Mouse (Mus musculus): Measurements from ENCODE around the gene Ctnna3. TPM values are rescaled to one million over a fixed set of nuclear protein-coding genes. Genes with fewer than 3 reads are reported as not detected.

Ctnna3 gene
- polyA plus RNA-seq, 1 experiment = not detected

GRCm38 (mm10) chr10:64438736-64439135 lies 1008.8 kb downstream of the Ctnna3 start:
- no peak for TF ChIP-seq GATA1 (IDR thresholded peaks at IDR 0.05; ENCODE audit: low read length)

- TF ChIP-seq GATA1 (IDR thresholded peaks at IDR 0.05; ENCODE audit: low read length) = no peak
These were observed 1018.7 kb downstream of the Ctnna3 start for GRCm38 (mm10) chr10:64448624-64449023.

- TF ChIP-seq GATA1 (IDR thresholded peaks at IDR 0.05; ENCODE audit: low read length) = no peak
These were observed 1053.4 kb downstream of the Ctnna3 start for GRCm38 (mm10) chr10:64483281-64483680.

GRCm38 (mm10) chr10:64489471-64489870 lies 1059.6 kb downstream of the Ctnna3 start:
- no peak for TF ChIP-seq GATA1 (IDR thresholded peaks at IDR 0.05; ENCODE audit: low read length)

- TF ChIP-seq GATA1 (IDR thresholded peaks at IDR 0.05; ENCODE audit: low read length) = no peak
These were observed 1113.7 kb downstream of the Ctnna3 start for GRCm38 (mm10) chr10:64543647-64544046.

GRCm38 (mm10) chr10:64544389-64544788 lies 1114.5 kb downstream of the Ctnna3 start:
- no peak for TF ChIP-seq GATA1 (IDR thresholded peaks at IDR 0.05; ENCODE audit: low read length)

GRCm38 (mm10) chr10:64571311-64571710 lies 1141.4 kb downstream of the Ctnna3 start:
- no peak for TF ChIP-seq GATA1 (IDR thresholded peaks at IDR 0.05; ENCODE audit: low read length)

GRCm38 (mm10) chr10:64588116-64588515 lies 1158.2 kb downstream of the Ctnna3 start:
- no peak for TF ChIP-seq GATA1 (IDR thresholded peaks at IDR 0.05; ENCODE audit: low read length)

- no peak for TF ChIP-seq GATA1 (IDR thresholded peaks at IDR 0.05; ENCODE audit: low read length)
These were observed 1206.9 kb downstream of the Ctnna3 start for GRCm38 (mm10) chr10:64636760-64637159.

GRCm38 (mm10) chr10:64639061-64639460 lies 1209.2 kb downstream of the Ctnna3 start:
- TF ChIP-seq GATA1 (IDR thresholded peaks at IDR 0.05; ENCODE audit: low read length) = no peak

- no peak for TF ChIP-seq GATA1 (IDR thresholded peaks at IDR 0.05; ENCODE audit: low read length)
These were observed 1211.2 kb downstream of the Ctnna3 start for GRCm38 (mm10) chr10:64641093-64641492.

- no peak for TF ChIP-seq GATA1 (IDR thresholded peaks at IDR 0.05; ENCODE audit: low read length)
These were observed 1211.7 kb downstream of the Ctnna3 start for GRCm38 (mm10) chr10:64641576-64641975.

- no peak for TF ChIP-seq GATA1 (IDR thresholded peaks at IDR 0.05; ENCODE audit: low read length)
These were observed 1214.1 kb downstream of the Ctnna3 start for GRCm38 (mm10) chr10:64643976-64644375.

GRCm38 (mm10) chr10:64661190-64661589 lies 1231.3 kb downstream of the Ctnna3 start:
- no peak for TF ChIP-seq GATA1 (IDR thresholded peaks at IDR 0.05; ENCODE audit: low read length)

- no peak for TF ChIP-seq GATA1 (IDR thresholded peaks at IDR 0.05; ENCODE audit: low read length)
These were observed 1241.6 kb downstream of the Ctnna3 start for GRCm38 (mm10) chr10:64671469-64671868.

- no peak for TF ChIP-seq GATA1 (IDR thresholded peaks at IDR 0.05; ENCODE audit: low read length)
These were observed 1245.9 kb downstream of the Ctnna3 start for GRCm38 (mm10) chr10:64675796-64676195.

GRCm38 (mm10) chr10:64710017-64710416 lies 1280.1 kb downstream of the Ctnna3 start:
- no peak for TF ChIP-seq GATA1 (IDR thresholded peaks at IDR 0.05; ENCODE audit: low read length)

- no peak for TF ChIP-seq GATA1 (IDR thresholded peaks at IDR 0.05; ENCODE audit: low read length)
These were observed 1288.1 kb downstream of the Ctnna3 start for GRCm38 (mm10) chr10:64718036-64718435.

Measured in G1E-ER4 (cell line).